Mouse (Mus musculus): ENCODE data around the gene Majin.

DNA sequence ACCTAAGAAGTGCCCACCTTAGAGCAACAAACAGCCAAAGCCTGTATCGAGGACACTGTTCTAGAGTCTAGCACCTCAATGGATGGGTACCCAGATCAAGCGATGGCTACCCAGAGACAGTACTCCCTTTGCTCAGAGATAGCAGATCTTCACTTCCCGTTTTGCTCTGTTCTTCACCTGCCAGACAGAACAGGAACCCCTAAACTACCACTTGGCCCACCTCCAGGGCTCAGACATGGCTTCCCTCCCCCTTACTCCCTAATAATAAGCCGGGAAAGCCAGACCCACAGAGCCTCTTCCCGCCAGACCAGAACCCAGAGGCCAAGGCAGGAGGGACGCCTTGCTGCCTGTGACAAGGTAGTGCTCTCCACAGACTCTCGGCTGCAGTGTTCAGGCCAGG lies 52.7 kb downstream of the Majin start:
- TF ChIP-seq POLR2A (IDR thresholded peaks at IDR 0.05; ENCODE audit: control insufficient read depth, low read depth, low read length): no peak
- no peak for TF ChIP-seq CTCF (IDR thresholded peaks at IDR 0.05; ENCODE audit: control insufficient read depth, insufficient read depth, insufficient replicate concordance, low read depth, low read length)

Measured in testis, adult 2 months (tissue).